Mouse (Mus musculus): Measurements from ENCODE around the gene Glrx.

The Glrx gene

DNA sequence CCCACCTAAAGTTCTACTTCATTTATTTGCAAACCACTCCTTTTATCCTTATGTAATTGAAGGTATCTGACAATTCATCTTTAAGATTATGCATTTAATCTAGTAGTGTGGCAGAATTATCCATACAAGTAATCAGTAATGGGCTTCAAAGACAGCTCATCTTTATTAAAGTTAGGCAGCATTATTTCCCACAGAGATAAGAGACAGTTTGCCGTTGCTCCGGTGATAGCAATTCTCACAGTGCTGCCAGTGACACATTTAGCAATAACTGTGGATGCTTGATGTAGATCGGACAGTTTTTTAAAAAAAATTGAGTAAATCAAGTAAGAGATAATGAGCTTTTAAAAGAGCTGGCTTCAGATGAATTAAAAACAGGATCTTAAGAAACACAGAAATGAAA is 52.6 kb downstream of the Glrx start:
- DNase-seq (ENCODE audit: low spot score) = no peak

DNA sequence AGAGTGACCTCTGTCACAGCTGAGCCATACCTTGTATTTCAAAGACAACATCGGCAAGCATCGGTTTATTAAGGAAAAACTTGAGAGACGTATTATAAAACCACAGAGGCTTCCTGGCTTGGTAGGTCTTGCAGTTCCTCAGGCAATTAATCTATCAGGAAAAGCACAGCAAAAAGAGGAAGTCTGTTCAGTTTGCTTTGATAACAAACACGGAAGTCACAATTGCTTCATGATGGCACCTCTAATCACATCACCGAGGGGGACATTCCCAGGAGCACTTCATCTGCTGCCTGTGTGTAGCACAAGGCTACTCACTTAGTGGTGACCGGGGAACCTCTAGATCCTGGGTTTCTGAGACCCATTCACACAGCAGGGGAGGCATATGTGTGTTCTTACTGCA is 53.2 kb downstream of the Glrx start:
- DNase-seq (ENCODE audit: low spot score) = no peak

Data from MN1 (cell line).